Mouse (Mus musculus) heart, adult 9 months (tissue): ENCODE results near the gene Spata25.
A peak's percentile ranks its signal among the peaks of the same experiment; 100 is the strongest.
"Not testable (repeated sequence)": the region's sequence is repeated elsewhere in the genome, so short reads cannot be mapped to it uniquely, and the experiment has no call there.

Experiments
- DNase-seq, 2 experiments: peaks; one replicate each; pipeline ENCODE4 v3.0.0; 2022; ENCODE audit warnings: low spot score in 2 of 2

Spata25 gene

GRCm38 (mm10) chr2:164855572-164855971, 27.2 kb upstream of the Spata25 start:
- not testable (repeated sequence) for DNase-seq

GRCm38 (mm10) chr2:164850061-164850460, 21.7 kb upstream of the Spata25 start:
- DNase-seq: no peak

- DNase-seq: no peak
Observed at GRCm38 (mm10) chr2:164845782-164846181, 17.4 kb upstream of the Spata25 start.

- DNase-seq: no peak
Observed at GRCm38 (mm10) chr2:164835164-164835563, 6.8 kb upstream of the Spata25 start.

- DNase-seq: no peak
Observed at GRCm38 (mm10) chr2:164834531-164834930, 6.2 kb upstream of the Spata25 start.

GRCm38 (mm10) chr2:164833314-164833959, 5.1 kb upstream of the Spata25 start, which contains the start of gene Neurl2:
TSS of gene Neurl2 (minus strand) at chr2:164833456.
- DNase-seq: peak; percentile 92 to 96

- peak; percentile 80 to 83 for DNase-seq
Observed at GRCm38 (mm10) chr2:164832748-164833301, 4.5 kb upstream of the Spata25 start, which contains the start of gene Ctsa. TSS of gene Ctsa (plus strand) at chr2:164832873.

- no peak for DNase-seq
Observed at GRCm38 (mm10) chr2:164832032-164832747, 3.9 kb upstream of the Spata25 start.

GRCm38 (mm10) chr2:164831029-164831428, 2.7 kb upstream of the Spata25 start:
- no peak for DNase-seq

GRCm38 (mm10) chr2:164829090-164829489, 753 bp upstream of the Spata25 start:
- no peak for DNase-seq

- DNase-seq: no peak
Observed at GRCm38 (mm10) chr2:164827146-164827850, 1.0 kb downstream of the Spata25 start.

GRCm38 (mm10) chr2:164825521-164825920, 2.8 kb downstream of the Spata25 start:
- DNase-seq: no peak

- no peak for DNase-seq
Observed at GRCm38 (mm10) chr2:164823969-164824368, 4.4 kb downstream of the Spata25 start.

GRCm38 (mm10) chr2:164823181-164823585, 5.2 kb downstream of the Spata25 start:
- no peak for DNase-seq

GRCm38 (mm10) chr2:164822636-164823165, 5.6 kb downstream of the Spata25 start, which contains the start of gene Zswim1:
TSS of gene Zswim1 (plus strand) at chr2:164822686.
- DNase-seq: peak; percentile 99

- DNase-seq: no peak
Observed at GRCm38 (mm10) chr2:164821060-164821459, 7.3 kb downstream of the Spata25 start.

GRCm38 (mm10) chr2:164817703-164818102, 10.6 kb downstream of the Spata25 start:
- no peak for DNase-seq

- no peak for DNase-seq
Observed at GRCm38 (mm10) chr2:164817206-164817605, 11.1 kb downstream of the Spata25 start.

GRCm38 (mm10) chr2:164815821-164816220, 12.5 kb downstream of the Spata25 start:
- DNase-seq: no peak

- no peak for DNase-seq
Observed at GRCm38 (mm10) chr2:164815348-164815747, 13.0 kb downstream of the Spata25 start.

- DNase-seq: no peak
Observed at GRCm38 (mm10) chr2:164813557-164813956, 14.8 kb downstream of the Spata25 start.

- no peak for DNase-seq
Observed at GRCm38 (mm10) chr2:164806614-164807013, 21.7 kb downstream of the Spata25 start.
